Mouse (Mus musculus) ES-E14 (cell line): ENCODE data around the gene Sun2. TPM values are rescaled to one million over a fixed set of nuclear protein-coding genes. Genes with fewer than 3 reads are reported as not detected.

Source experiments
- DNase-seq: peaks from one replicate; pipeline ENCODE4 v3.0.0-alpha.2; 2013; ENCODE audit warnings: low read depth, low spot score
- H3K27ac ChIP-seq: 2 replicates; pipeline ENCODE4 v1.5.1; 2012; ENCODE audit warnings: low read depth, mild to moderate bottlenecking, low read length, moderate library complexity, mixed read lengths; ENCODE audit not compliant: poor library complexity, insufficient read depth, severe bottlenecking
- H3K36me3 ChIP-seq: 2 replicates; pipeline ENCODE4 v1.6.1; 2012; ENCODE audit warnings: mild to moderate bottlenecking, low read length, moderate library complexity, mixed read lengths; ENCODE audit not compliant: control insufficient read depth, poor library complexity, insufficient read depth, severe bottlenecking
- H3K4me1 ChIP-seq, 2 experiments: fragments of 150-350 bp in 1 of 2; sonication (generic) in 1 of 2; 2 replicates each; pipeline ENCODE4 v1.6.1; 2012; ENCODE audit warnings: low read length in 2 of 2, mild to moderate bottlenecking in 1 of 2, mixed read lengths in 1 of 2; ENCODE audit not compliant: control insufficient read depth in 2 of 2, insufficient read depth in 2 of 2, poor library complexity in 1 of 2
- H3K4me3 ChIP-seq, 2 experiments: fragments of 150-350 bp in 1 of 2; sonication (generic) in 1 of 2; 2 replicates each; pipeline ENCODE4 v1.5.1; 2012; ENCODE audit warnings: low read length in 2 of 2, low read depth in 1 of 2, mild to moderate bottlenecking in 1 of 2, mixed read lengths in 1 of 2; ENCODE audit not compliant: insufficient read depth in 1 of 2, poor library complexity in 1 of 2, severe bottlenecking in 1 of 2
- H3K9ac ChIP-seq: 2 replicates; pipeline ENCODE4 v1.6.1; 2012; ENCODE audit warnings: low read depth, mild to moderate bottlenecking, low read length, mixed read lengths; ENCODE audit not compliant: poor library complexity, insufficient read depth, severe bottlenecking
- H3K9me3 ChIP-seq: fragments of 150-350 bp; sonication (generic); 2 replicates; pipeline ENCODE4 v1.6.1; 2012; ENCODE audit warnings: low read depth, mild to moderate bottlenecking, low read length; ENCODE audit not compliant: control insufficient read depth, insufficient read depth
- CHD2 ChIP-seq: IDR thresholded peaks from 2 replicates; pipeline ENCODE4 v1.6.1; 2014; ENCODE audit warnings: mild to moderate bottlenecking, low read depth, low read length, inconsistent platforms
- HCFC1 ChIP-seq: IDR thresholded peaks from 2 replicates; pipeline ENCODE4 v1.6.1; 2012; ENCODE audit warnings: low read length, inconsistent platforms, borderline replicate concordance; ENCODE audit not compliant: insufficient read depth
- MAFK ChIP-seq: IDR thresholded peaks from 2 replicates; pipeline ENCODE4 v1.6.1; 2014; ENCODE audit warnings: mild to moderate bottlenecking, low read depth, low read length, inconsistent platforms; ENCODE audit not compliant: insufficient read depth
- ZC3H11A ChIP-seq: IDR thresholded peaks from 2 replicates; pipeline ENCODE4 v1.6.1; 2012; ENCODE audit warnings: low read depth, mild to moderate bottlenecking, inconsistent platforms, low read length, borderline replicate concordance
- ZNF384 ChIP-seq: IDR thresholded peaks from 2 replicates; pipeline ENCODE4 v1.6.1; 2012; ENCODE audit warnings: low read depth, low read length, inconsistent platforms
- in situ Hi-C, 2 experiments: fragments of 600-800 bp; cut with MboI; formaldehyde crosslinking; loops; one replicate each; pipeline ENCODE4 v1.15.1; 2025; ENCODE audit warnings: low sequenced_read_pairs in 2 of 2, inconsistent platforms in 1 of 2; ENCODE audit not compliant: unreplicated experiment in 2 of 2
- total RNA-seq: library from RNA; depleted of rRNA; stranded (reverse); fragments of 300-350 nt; gene quantifications from 2 replicates; pipeline ENCODE4 v1.2.3, GENCODE M21; 2012

The Sun2 gene
- total RNA-seq, 1 experiment: 29.8 TPM

- no peak overlapping the region for H3K27ac ChIP-seq
- DNase-seq: no peak
Observed at GRCm38 (mm10) chr15:79686046-79686869, 56.1 kb downstream of the Sun2 start.

GRCm38 (mm10) chr15:79685141-79685641 lies 57.1 kb downstream of the Sun2 start:
- in situ Hi-C loops: no loop called here
- H3K9me3 ChIP-seq: no peaks in the 10 kb centered on the region
- no peak overlapping the region for H3K9ac ChIP-seq
- H3K4me1 ChIP-seq: peaks cover 3 to 16% of the 10 kb centered on the region in 2 experiments; a peak in 2 of 4 replicates
- H3K36me3 ChIP-seq: no peaks in the 10 kb centered on the region
- no peak for TF ChIP-seq MAFK
- TF ChIP-seq HCFC1: no peak
- no peak for TF ChIP-seq CHD2
- TF ChIP-seq ZC3H11A: no peak
- no peak for TF ChIP-seq ZNF384
- H3K4me3 ChIP-seq: no peak overlapping the region
- H3K27ac ChIP-seq: no peak overlapping the region
- no peak for DNase-seq

More at GRCm38 (mm10) chr15:79686046-79686869, 56.1 kb downstream of the Sun2 start:
- H3K4me1 ChIP-seq: peaks cover 3 to 16% of the 10 kb centered on the region in 2 experiments; a peak in 2 of 4 replicates
- TF ChIP-seq ZNF384 (no peak), CHD2 (no peak), MAFK (no peak), HCFC1 (no peak), ZC3H11A (no peak)
- no peaks in the 10 kb centered on the region for H3K9me3 ChIP-seq
- in situ Hi-C loops: no loop called here
- H3K9ac ChIP-seq: peak overlapping the region; percentile 46; the same call in 1 of the 2 replicates
- peak overlapping the region; percentile 42 to 68; a peak in 3 of 4 replicates for H3K4me3 ChIP-seq
- H3K36me3 ChIP-seq: no peaks in the 10 kb centered on the region

GRCm38 (mm10) chr15:79684616-79685015 lies 57.7 kb downstream of the Sun2 start:
- peaks cover 3 to 16% of the 10 kb centered on the region in 2 experiments; a peak in 2 of 4 replicates for H3K4me1 ChIP-seq
- H3K9me3 ChIP-seq: no peaks in the 10 kb centered on the region
- no peak overlapping the region for H3K4me3 ChIP-seq
- in situ Hi-C loops: no loop called here
- no peak overlapping the region for H3K9ac ChIP-seq
- DNase-seq: no peak
- no peak overlapping the region for H3K27ac ChIP-seq
- no peaks in the 10 kb centered on the region for H3K36me3 ChIP-seq
- no peak for TF ChIP-seq ZNF384
- no peak for TF ChIP-seq MAFK
- TF ChIP-seq ZC3H11A: no peak
- no peak for TF ChIP-seq HCFC1
- TF ChIP-seq CHD2: no peak

GRCm38 (mm10) chr15:79683707-79684465 lies 58.5 kb downstream of the Sun2 start:
- H3K4me3 ChIP-seq: no peak overlapping the region
- peaks cover 3 to 16% of the 10 kb centered on the region in 2 experiments; a peak in 2 of 4 replicates for H3K4me1 ChIP-seq
- TF ChIP-seq MAFK (no peak), HCFC1 (no peak), ZNF384 (no peak), CHD2 (no peak), ZC3H11A (no peak)
- no peaks in the 10 kb centered on the region; the same call in 1 of the 2 replicates for H3K36me3 ChIP-seq
- no peaks in the 10 kb centered on the region for H3K9me3 ChIP-seq
- H3K27ac ChIP-seq: no peak overlapping the region
- H3K9ac ChIP-seq: no peak overlapping the region; the same call in 1 of the 2 replicates
- in situ Hi-C loops: no loop called here
- no peak for DNase-seq
